Mouse (Mus musculus): ENCODE measurements around the gene Gm9767. TPM values are rescaled to one million over a fixed set of nuclear protein-coding genes. Genes with fewer than 3 reads are reported as not detected.

Gm9767 gene
- polyA plus RNA-seq, 1 experiment from 2014 or later = not detected

DNA sequence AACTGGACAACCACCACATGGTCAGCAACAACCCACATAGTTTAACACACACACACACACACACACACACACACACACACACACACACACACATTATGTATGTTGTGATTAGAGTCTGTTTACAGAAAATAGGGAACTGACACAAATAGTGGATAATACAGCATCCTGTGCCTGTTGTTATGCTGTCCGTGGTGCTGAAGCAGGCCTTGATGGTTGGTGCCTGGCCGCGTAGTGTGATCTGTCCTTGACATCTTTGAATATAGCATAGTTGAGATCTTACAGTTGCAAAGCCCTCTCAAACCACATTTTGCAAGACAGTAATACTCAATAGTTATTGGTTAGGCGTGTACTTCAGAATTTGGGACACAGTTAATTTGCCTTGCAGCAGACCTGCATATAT is 4.0 kb downstream of the Gm9767 start:
- 69% methylated on average over 4 of the region's 4 CpGs for WGBS
- no peak overlapping the region for H3K27ac ChIP-seq (ENCODE audit: low read length)
- peaks cover 4% of the 10 kb centered on the region for H3K4me1 ChIP-seq (ENCODE audit: insufficient read depth, low read length)
- H3K9ac ChIP-seq (replicated peaks; ENCODE audit: low read length) = no peak overlapping the region
- H3K4me3 ChIP-seq (ENCODE audit: low read length) = no peak overlapping the region
- no peak overlapping the region for H3K4me2 ChIP-seq (replicated peaks; ENCODE audit: low read depth, low read length)
- H3K36me3 ChIP-seq (ENCODE audit: insufficient read depth, low read length) = no peaks in the 10 kb centered on the region
- H3K27me3 ChIP-seq (ENCODE audit: insufficient read depth, low read length) = peaks cover 13% of the 10 kb centered on the region; the same call in 1 of the 2 replicates
- ATAC-seq (ENCODE audit: low FRiP score, low TSS enrichment) = no peak
- no peaks in the 10 kb centered on the region for H3K9me3 ChIP-seq (ENCODE audit: low read length)

GRCm38 (mm10) chr10:26103330-26103982 is 25.4 kb downstream of the Gm9767 start:
- 75% methylated on average over 3 of the region's 3 CpGs for WGBS
- no peaks in the 10 kb centered on the region for H3K9me3 ChIP-seq (ENCODE audit: low read length)

GRCm38 (mm10) chr10:26114409-26114808 is 36.4 kb downstream of the Gm9767 start:
- 84% methylated on average over 4 of the region's 4 CpGs for WGBS
- Histone ChIP-seq H3K9me3 (ENCODE audit: low read length) (no peaks in the 10 kb centered on the region), H3K4me2 (replicated peaks; ENCODE audit: low read depth, low read length) (no peak overlapping the region), H3K4me3 (ENCODE audit: low read length) (no peak overlapping the region), H3K27me3 (ENCODE audit: insufficient read depth, low read length) (no peaks in the 10 kb centered on the region), H3K36me3 (ENCODE audit: insufficient read depth, low read length) (no peaks in the 10 kb centered on the region), H3K27ac (ENCODE audit: low read length) (no peak overlapping the region), H3K9ac (replicated peaks; ENCODE audit: low read length) (no peak overlapping the region), H3K4me1 (ENCODE audit: insufficient read depth, low read length) (no peaks in the 10 kb centered on the region)
- no peak for ATAC-seq (ENCODE audit: low FRiP score, low TSS enrichment)

More at GRCm38 (mm10) chr10:26103330-26103982, 25.4 kb downstream of the Gm9767 start:
- no peaks in the 10 kb centered on the region for H3K27me3 ChIP-seq (ENCODE audit: insufficient read depth, low read length)
- ATAC-seq (ENCODE audit: low FRiP score, low TSS enrichment) = no peak
- no peak overlapping the region for H3K4me3 ChIP-seq (ENCODE audit: low read length)
- H3K4me2 ChIP-seq (replicated peaks; ENCODE audit: low read depth, low read length) = no peak overlapping the region
- H3K9ac ChIP-seq (replicated peaks; ENCODE audit: low read length) = no peak overlapping the region
- H3K27ac ChIP-seq (ENCODE audit: low read length) = no peak overlapping the region
- H3K4me1 ChIP-seq (ENCODE audit: insufficient read depth, low read length) = no peaks in the 10 kb centered on the region
- H3K36me3 ChIP-seq (ENCODE audit: insufficient read depth, low read length) = no peaks in the 10 kb centered on the region

GRCm38 (mm10) chr10:26119067-26119821 is 41.2 kb downstream of the Gm9767 start:
- H3K27me3 ChIP-seq (ENCODE audit: insufficient read depth, low read length) = no peaks in the 10 kb centered on the region
- H3K4me2 ChIP-seq (replicated peaks; ENCODE audit: low read depth, low read length) = no peak overlapping the region
- H3K27ac ChIP-seq (ENCODE audit: low read length) = no peak overlapping the region
- no peak for ATAC-seq (ENCODE audit: low FRiP score, low TSS enrichment)
- WGBS = 90% methylated on average over 6 of the region's 6 CpGs
- H3K36me3 ChIP-seq (ENCODE audit: insufficient read depth, low read length) = no peaks in the 10 kb centered on the region
- no peaks in the 10 kb centered on the region for H3K4me1 ChIP-seq (ENCODE audit: insufficient read depth, low read length)
- H3K9ac ChIP-seq (replicated peaks; ENCODE audit: low read length) = no peak overlapping the region
- H3K9me3 ChIP-seq (ENCODE audit: low read length) = no peaks in the 10 kb centered on the region
- no peak overlapping the region for H3K4me3 ChIP-seq (ENCODE audit: low read length)

- H3K36me3 ChIP-seq (ENCODE audit: insufficient read depth, low read length) = no peaks in the 10 kb centered on the region
- no peak overlapping the region for H3K4me2 ChIP-seq (replicated peaks; ENCODE audit: low read depth, low read length)
- H3K9me3 ChIP-seq (ENCODE audit: low read length) = no peaks in the 10 kb centered on the region
- H3K9ac ChIP-seq (replicated peaks; ENCODE audit: low read length) = no peak overlapping the region
- H3K27me3 ChIP-seq (ENCODE audit: insufficient read depth, low read length) = no peaks in the 10 kb centered on the region
- no peak overlapping the region for H3K27ac ChIP-seq (ENCODE audit: low read length)
- ATAC-seq (ENCODE audit: low FRiP score, low TSS enrichment) = no peak
- H3K4me3 ChIP-seq (ENCODE audit: low read length) = no peak overlapping the region
- WGBS = 68% methylated on average over 1 of the region's 1 CpGs
- no peaks in the 10 kb centered on the region for H3K4me1 ChIP-seq (ENCODE audit: insufficient read depth, low read length)
These were observed 41.7 kb downstream of the Gm9767 start for GRCm38 (mm10) chr10:26119822-26120183.

Other genes with a start within 250 kb of the Gm9767 start
- 2.7 and 3.1 TPM in 2 replicates for gene Tmem200a, start 797 bp downstream of the Gm9767 start, polyA plus RNA-seq (2015; fragmentation: Nextera tagmentation; extraction: Ambion mirVana)
- gene Samd3, start 151.5 kb downstream of the Gm9767 start, polyA plus RNA-seq (2015; fragmentation: Nextera tagmentation; extraction: Ambion mirVana) = not detected in 2 replicates